8 mouse cellular contexts compared by ENCODE assay signal in genomic region chr5:38560586-38561425, GRCm38 (mm10). TPM values are rescaled to one million over a fixed set of nuclear protein-coding genes. Genes with fewer than 3 reads are reported as not detected.
A peak's percentile ranks its signal among the peaks of the same experiment; 100 is the strongest.
DNase-seq lines count a peak whose midpoint lies in the region; ATAC-seq lines count a peak whose summit lies in the region.

No protein-coding gene starts in this region.

- 1% methylated on average over 39 of the region's 41 CpGs for WGBS in hindbrain, embryonic 14.5 days
- under 1% methylated on average over 41 of the region's 41 CpGs for WGBS in limb, embryonic 11.5 days
- 1% methylated on average over 39 of the region's 41 CpGs for WGBS in midbrain, embryonic 12.5 days

- H3K9me3 ChIP-seq in hindbrain, embryonic 14.5 days (ENCODE audit: control insufficient read depth, low read length) = no peaks in the 10 kb centered on the region
- no peaks in the 10 kb centered on the region for H3K9me3 ChIP-seq in limb, embryonic 11.5 days (ENCODE audit: control insufficient read depth, low read length)
- H3K9me3 ChIP-seq in midbrain, embryonic 12.5 days = no peaks in the 10 kb centered on the region

- DNase-seq in right cerebral cortex, postnatal 10 days (ENCODE audit: low spot score in 2 of 2) = peak; percentile 48 to 54
- DNase-seq in right cerebral cortex, postnatal 36 days (ENCODE audit: low spot score in 2 of 2) = no peak
- DNase-seq in cerebellum, adult 8-10 months = peak; percentile 58
- peak; percentile 53 for DNase-seq in gastrocnemius, adult 18-20 months (ENCODE audit: low spot score)
- no peak for DNase-seq in hindbrain, embryonic 14.5 days (ENCODE audit: low spot score)
- DNase-seq in limb, embryonic 11.5 days (ENCODE audit: low spot score) = peak; percentile 62
- peak; percentile 74 for DNase-seq in splenic B cell, adult 2 months (ENCODE audit: low read depth, low spot score)

- peak overlapping the region; percentile 96 for H3K4me3 ChIP-seq in hindbrain, embryonic 14.5 days (replicated peaks; ENCODE audit: low read length)
- peak overlapping the region; percentile 86 for H3K4me3 ChIP-seq in limb, embryonic 11.5 days (ENCODE audit: low read depth, low read length)
- H3K4me3 ChIP-seq in midbrain, embryonic 12.5 days = peak overlapping the region; percentile 97

- H3K4me1 ChIP-seq in hindbrain, embryonic 14.5 days (replicated peaks; ENCODE audit: control insufficient read depth, insufficient read depth, low read length) = peaks cover 30% of the 10 kb centered on the region
- H3K4me1 ChIP-seq in limb, embryonic 11.5 days (ENCODE audit: control insufficient read depth, insufficient read depth, low read length) = peaks cover 11% of the 10 kb centered on the region
- peaks cover 25% of the 10 kb centered on the region for H3K4me1 ChIP-seq in midbrain, embryonic 12.5 days

- peak overlapping the region; percentile 76 for H3K4me2 ChIP-seq in hindbrain, embryonic 14.5 days (replicated peaks)
- H3K4me2 ChIP-seq in limb, embryonic 11.5 days (ENCODE audit: low read depth, severe bottlenecking) = peak overlapping the region; percentile 90
- peak overlapping the region; percentile 82 for H3K4me2 ChIP-seq in midbrain, embryonic 12.5 days (replicated peaks)

- peaks cover 38% of the 10 kb centered on the region for H3K36me3 ChIP-seq in hindbrain, embryonic 14.5 days (replicated peaks; ENCODE audit: control insufficient read depth, insufficient read depth)
- peaks cover 11% of the 10 kb centered on the region for H3K36me3 ChIP-seq in limb, embryonic 11.5 days (ENCODE audit: control insufficient read depth, insufficient read depth, low read length)
- H3K36me3 ChIP-seq in midbrain, embryonic 12.5 days = peaks cover 33% of the 10 kb centered on the region
- H3K36me3 ChIP-seq in splenic B cell, adult 2 months (ENCODE audit: control insufficient read depth, insufficient read depth, low read length, poor library complexity, severe bottlenecking) = no peaks in the 10 kb centered on the region

- peak; percentile 28 for ATAC-seq in hindbrain, embryonic 14.5 days (ENCODE audit: low FRiP score)
- ATAC-seq in limb, embryonic 11.5 days (ENCODE audit: insufficient number of reproducible peaks, low FRiP score, low TSS enrichment, low read depth) = peak; percentile 60
- ATAC-seq in midbrain, embryonic 12.5 days (ENCODE audit: low FRiP score, low read depth) = peak; percentile 61

- H3K27ac ChIP-seq in hindbrain, embryonic 14.5 days = peak overlapping the region; percentile 89
- peak overlapping the region; percentile 79 for H3K27ac ChIP-seq in limb, embryonic 11.5 days (replicated peaks; ENCODE audit: low read depth, low read length)
- peak overlapping the region; percentile 89 for H3K27ac ChIP-seq in midbrain, embryonic 12.5 days (replicated peaks)

- no peaks in the 10 kb centered on the region for H3K27me3 ChIP-seq in hindbrain, embryonic 14.5 days (ENCODE audit: control insufficient read depth, insufficient read depth, low read length)
- no peaks in the 10 kb centered on the region for H3K27me3 ChIP-seq in limb, embryonic 11.5 days (ENCODE audit: control insufficient read depth, insufficient read depth, low read length)
- H3K27me3 ChIP-seq in midbrain, embryonic 12.5 days = no peaks in the 10 kb centered on the region
- H3K27me3 ChIP-seq in splenic B cell, adult 2 months (ENCODE audit: control insufficient read depth, insufficient read depth, low read length, poor library complexity, severe bottlenecking) = no peaks in the 10 kb centered on the region

- H3K9ac ChIP-seq in hindbrain, embryonic 14.5 days = peak overlapping the region; percentile 93
- peak overlapping the region; percentile 92 for H3K9ac ChIP-seq in limb, embryonic 11.5 days (ENCODE audit: low read length)
- peak overlapping the region; percentile 97 for H3K9ac ChIP-seq in midbrain, embryonic 12.5 days (replicated peaks)

RNA-seq across cellular contexts. Expression of gene Wdr1, which starts 2.2 kb away (rescaled TPM):
- 10 to 100 TPM; 38.3 to 70.3 TPM for total RNA-seq in gastrocnemius, adult 18-20 months (2021)
- 183 and 218 TPM in 2 replicates for polyA plus RNA-seq in hindbrain, embryonic 14.5 days (2014; fragmentation: Nextera tagmentation; extraction: Ambion mirVana)
- 200 and 203 TPM in 2 replicates for polyA plus RNA-seq in limb, embryonic 11.5 days (2014; fragmentation: Nextera tagmentation; extraction: Ambion mirVana)
- polyA plus RNA-seq in midbrain, embryonic 12.5 days (2016; fragmentation: Nextera tagmentation; extraction: Ambion mirVana) = 140 and 151 TPM in 2 replicates

RNA-seq across cellular contexts. Expression of gene Slc2a9, which starts 57.9 kb away (rescaled TPM):
- total RNA-seq in gastrocnemius, adult 18-20 months (2021) = under 1 TPM; 0.27 to 0.33 TPM
- 0.14 and 0.27 TPM in 2 replicates for polyA plus RNA-seq in hindbrain, embryonic 14.5 days (2014; fragmentation: Nextera tagmentation; extraction: Ambion mirVana)
- polyA plus RNA-seq in limb, embryonic 11.5 days (2014; fragmentation: Nextera tagmentation; extraction: Ambion mirVana) = 0.32 and 0.82 TPM in 2 replicates
- polyA plus RNA-seq in midbrain, embryonic 12.5 days (2016; fragmentation: Nextera tagmentation; extraction: Ambion mirVana) = 0.26 and 0.76 TPM in 2 replicates

Comparison
In these comparisons a context has a peak if more than half of its experiments do, and no peak if none do; other contexts are left out.
1. DNase-seq: peak in right cerebral cortex, postnatal 10 days (2 of 2), cerebellum, adult 8-10 months (single experiment), gastrocnemius, adult 18-20 months (single experiment), limb, embryonic 11.5 days (single experiment) and splenic B cell, adult 2 months (single experiment); none in right cerebral cortex, postnatal 36 days (0 of 2) and hindbrain, embryonic 14.5 days (single experiment).
2. Peak in every context shown above with its lines, with median percentiles within 50 percentile points of each other: ATAC-seq, H3K27ac ChIP-seq, H3K4me2 ChIP-seq, H3K4me3 ChIP-seq and H3K9ac ChIP-seq.